Comparison of ENCODE assay signal across 8 mouse cellular contexts in the genomic region with DNA sequence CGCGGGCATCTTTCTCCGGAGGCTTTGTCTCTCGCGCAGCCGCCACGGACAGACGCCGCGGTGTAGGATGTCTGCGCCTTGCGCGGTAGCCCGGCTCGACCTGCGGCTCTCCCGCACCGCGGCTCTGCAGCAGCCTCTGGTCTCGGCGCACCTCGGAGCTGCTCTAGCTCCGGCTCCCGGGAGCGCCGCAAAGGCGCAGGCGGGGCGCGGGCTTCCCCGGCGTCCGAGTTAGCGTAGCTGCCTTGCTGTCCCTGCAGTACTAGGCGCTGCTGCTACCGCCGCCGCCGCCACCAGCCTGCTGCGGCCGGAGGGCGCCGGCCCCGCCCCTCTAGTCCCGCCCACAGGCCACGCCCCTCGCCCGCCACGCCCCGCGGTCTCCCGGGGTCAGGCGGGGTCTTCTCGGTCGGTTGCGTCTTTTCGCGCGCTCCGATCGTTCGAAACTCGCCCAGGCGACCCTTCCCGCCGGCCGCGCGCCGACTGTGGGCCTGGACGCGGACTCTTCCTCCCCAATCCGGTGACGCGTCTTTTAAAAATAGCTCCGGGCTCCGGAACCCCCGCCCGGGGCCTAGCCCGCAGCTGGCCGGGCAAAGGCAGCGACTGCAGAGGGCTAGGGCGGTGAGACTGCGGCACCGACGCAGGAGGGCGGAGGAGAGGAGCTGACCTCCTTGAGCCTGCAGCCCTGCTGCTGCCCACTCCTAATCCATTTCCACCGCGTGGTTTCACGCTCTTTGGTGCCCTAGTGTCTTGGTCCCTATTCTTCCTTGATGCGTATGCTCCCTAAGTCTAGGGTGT. TPM values are rescaled to one million over a fixed set of nuclear protein-coding genes. Genes with fewer than 3 reads are reported as not detected.
A peak's percentile ranks its signal among the peaks of the same experiment; 100 is the strongest.
DNase-seq lines count a peak whose midpoint lies in the region; ATAC-seq and TF ChIP-seq lines count a peak whose summit lies in the region.

A gene (minus strand): TSS at position 352 of the 792 bp plus-strand sequence.

- H3K27me3 ChIP-seq in ES-Bruce4 (ENCODE audit: control insufficient read depth, insufficient read depth, low read length, poor library complexity, severe bottlenecking): no peaks in the 10 kb centered on the region
- no peaks in the 10 kb centered on the region for H3K27me3 ChIP-seq in lung, embryonic 14.5 days (ENCODE audit: insufficient read depth, low read length)
- no peaks in the 10 kb centered on the region for H3K27me3 ChIP-seq in neural tube, embryonic 15.5 days (replicated peaks)

- under 1% methylated on average over 79 of the region's 91 CpGs for WGBS in lung, embryonic 14.5 days
- 1% methylated on average over 84 of the region's 91 CpGs for WGBS in neural tube, embryonic 15.5 days

- no peak for TF ChIP-seq CTCF in ES-Bruce4 (IDR thresholded peaks at IDR 0.05; ENCODE audit: low read depth, low read length)
- TF ChIP-seq CTCF in lung, embryonic 14.5 days (IDR thresholded peaks at IDR 0.05; ENCODE audit: low read depth): no peak; the same call in 1 of the 2 replicates

- no peak for TF ChIP-seq EP300 in ES-Bruce4 (IDR thresholded peaks at IDR 0.05; ENCODE audit: insufficient read depth, low read depth, low read length)

- intact Hi-C loops in heart, postnatal 36 days (cut with DNase I): loop anchor here (2.0 to 5.0 kb wide), 2 partner anchors 39 to 65 kb away; no protein-coding TSS in a partner anchor

- ATAC-seq in lung, embryonic 14.5 days (ENCODE audit: insufficient read depth): peak; percentile 88
- peak; percentile 87 for ATAC-seq in neural tube, embryonic 15.5 days (ENCODE audit: low FRiP score)

- H3K36me3 ChIP-seq in ES-Bruce4 (ENCODE audit: control insufficient read depth, insufficient read depth, low read length, poor library complexity, severe bottlenecking): no peaks in the 10 kb centered on the region
- H3K36me3 ChIP-seq in lung, embryonic 14.5 days (ENCODE audit: insufficient read depth): peaks cover 7% of the 10 kb centered on the region; the same call in 1 of the 2 replicates
- H3K36me3 ChIP-seq in neural tube, embryonic 15.5 days: no peaks in the 10 kb centered on the region

- H3K9me3 ChIP-seq in ES-Bruce4 (replicated peaks; ENCODE audit: control insufficient read depth, insufficient read depth, low read length, poor library complexity, severe bottlenecking): no peaks in the 10 kb centered on the region
- H3K9me3 ChIP-seq in lung, embryonic 14.5 days (ENCODE audit: low read depth, low read length): no peaks in the 10 kb centered on the region
- H3K9me3 ChIP-seq in neural tube, embryonic 15.5 days (replicated peaks): no peaks in the 10 kb centered on the region

- H3K4me2 ChIP-seq in lung, embryonic 14.5 days: peak within 1 kb of the TSS; percentile 80
- H3K4me2 ChIP-seq in neural tube, embryonic 15.5 days: peak within 1 kb of the TSS; percentile 67

- TF ChIP-seq POLR2A in ES-Bruce4 (IDR thresholded peaks at IDR 0.05; ENCODE audit: insufficient read depth, low read length): no peak

- DNase-seq in cerebellum, adult 11-12 months: peak; percentile 84
- peak; percentile 69 for DNase-seq in forelimb bud, embryonic 11.5 days (ENCODE audit: low read depth, low spot score)
- DNase-seq in heart, postnatal 36 days: peak; percentile 85 to 91
- DNase-seq in layer of hippocampus, adult 8-10 months (ENCODE audit: low spot score in 2 of 2): peak; percentile 42 to 72
- peak; percentile 89 for DNase-seq in lung, embryonic 14.5 days
- DNase-seq in testis, postnatal 14 days (ENCODE audit: low spot score): peak; percentile 75

- no peak within 1 kb of the TSS for H3K27ac ChIP-seq in ES-Bruce4 (ENCODE audit: insufficient read depth, low read length)
- H3K27ac ChIP-seq in lung, embryonic 14.5 days (ENCODE audit: low read depth): peak within 1 kb of the TSS; percentile 93
- H3K27ac ChIP-seq in neural tube, embryonic 15.5 days (replicated peaks): peak within 1 kb of the TSS; percentile 98

- H3K9ac ChIP-seq in ES-Bruce4 (ENCODE audit: low read depth, poor library complexity, severe bottlenecking): peak within 1 kb of the TSS; percentile 83
- peak within 1 kb of the TSS; percentile 93 for H3K9ac ChIP-seq in lung, embryonic 14.5 days
- peak within 1 kb of the TSS; percentile 99 for H3K9ac ChIP-seq in neural tube, embryonic 15.5 days (replicated peaks)

- H3K4me1 ChIP-seq in ES-Bruce4 (ENCODE audit: control insufficient read depth, insufficient read depth, low read length): peaks cover 1% of the 10 kb centered on the region
- H3K4me1 ChIP-seq in lung, embryonic 14.5 days (ENCODE audit: insufficient read depth): peaks cover 6% of the 10 kb centered on the region; the same call in 1 of the 2 replicates
- H3K4me1 ChIP-seq in neural tube, embryonic 15.5 days: peaks cover 39% of the 10 kb centered on the region

- H3K4me3 ChIP-seq in ES-Bruce4 (ENCODE audit: low read depth, low read length): peak within 1 kb of the TSS; percentile 92
- H3K4me3 ChIP-seq in lung, embryonic 14.5 days (ENCODE audit: low read depth, low read length): peak within 1 kb of the TSS; percentile 90
- H3K4me3 ChIP-seq in neural tube, embryonic 15.5 days (replicated peaks): peak within 1 kb of the TSS; percentile 92

RNA-seq across cellular contexts. Expression of the gene that starts here (rescaled TPM):
- 106 and 108 TPM in 2 replicates for polyA plus RNA-seq in ES-Bruce4 (2011; ENCODE audit: insufficient read depth, insufficient read length, low read depth, missing spikeins)
- total RNA-seq in heart, postnatal 36 days (2021): 1 to 10 TPM; 5.9 to 6.9 TPM
- total RNA-seq in layer of hippocampus, adult 8-10 months (2022): 10 to 100 TPM; 31.3 to 41.3 (median 34.3) TPM
- polyA plus RNA-seq in lung, embryonic 14.5 days (2014; fragmentation: Nextera tagmentation; extraction: Ambion mirVana): 11.0 and 12.7 TPM in 2 replicates
- 38.1 and 43.5 TPM in 2 replicates for polyA plus RNA-seq in neural tube, embryonic 15.5 days (2015; fragmentation: Nextera tagmentation; extraction: Ambion mirVana)

Comparison
In these comparisons a context has a peak if more than half of its experiments do, and no peak if none do; other contexts are left out.
1. RNA of the gene that starts here (total RNA-seq): 31.3 to 41.3 TPM in layer of hippocampus, adult 8-10 months; 5.9 to 6.9 TPM in heart, postnatal 36 days; every median in the first group is over 4 times any median in the second.
2. Peak in every context shown above with its lines, with median percentiles within 50 percentile points of each other: H3K4me3 ChIP-seq, H3K9ac ChIP-seq and DNase-seq.